Mouse (Mus musculus): ENCODE data around the gene Cnp. TPM values are rescaled to one million over a fixed set of nuclear protein-coding genes. Genes with fewer than 3 reads are reported as not detected.

The Cnp gene
- total and polyA plus RNA-seq, 3 experiments = 19.0 to 20.8 TPM; not detected in 1

DNA sequence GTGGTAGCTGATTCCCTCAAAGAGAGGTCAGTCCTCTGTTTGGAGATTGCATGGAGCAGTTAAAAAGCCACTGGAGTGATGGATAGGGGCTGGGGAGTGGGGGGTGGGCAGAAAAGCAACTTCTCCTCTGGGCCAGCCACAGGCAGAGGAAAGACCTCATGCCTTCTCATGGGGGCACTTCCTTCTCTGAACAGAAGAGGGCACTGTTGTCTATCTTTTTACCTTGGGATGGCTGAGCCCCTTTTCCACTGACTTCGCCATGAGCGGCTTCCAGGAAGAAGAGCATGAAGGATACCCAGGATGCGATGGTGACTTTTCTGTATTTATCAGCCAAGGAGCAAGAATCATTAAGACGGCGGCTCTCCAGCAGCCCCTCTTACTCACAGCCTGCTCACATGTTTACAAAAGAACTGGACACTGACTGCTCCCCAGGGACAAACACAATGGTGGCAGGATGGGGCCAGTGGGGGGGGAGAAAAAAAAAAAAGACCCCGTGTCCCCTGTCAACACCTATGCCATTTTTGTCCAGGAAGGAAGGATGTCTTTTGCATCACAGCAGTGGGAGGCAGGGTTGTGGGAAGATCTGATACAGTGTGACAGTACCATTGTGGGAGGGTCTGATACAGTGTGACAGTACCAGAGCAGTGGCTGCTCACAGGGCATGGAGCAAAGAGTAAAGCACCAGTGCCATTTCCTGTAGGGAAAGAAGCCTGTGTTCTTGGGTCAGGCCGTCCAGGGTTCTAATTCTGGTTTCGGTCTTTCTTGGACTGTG, 4.1 kb upstream of the Cnp start (continued):
- 0 out of 2 replicates have a peak, but pooled peaks have one; percentile 11 for TF ChIP-seq NRF1 (IDR thresholded peaks at IDR 0.05; ENCODE audit: insufficient read depth, low read depth, low read length, poor library complexity, severe bottlenecking)
- no peak for TF ChIP-seq MYB (IDR thresholded peaks at IDR 0.05; ENCODE audit: low read depth, low read length)

DNA sequence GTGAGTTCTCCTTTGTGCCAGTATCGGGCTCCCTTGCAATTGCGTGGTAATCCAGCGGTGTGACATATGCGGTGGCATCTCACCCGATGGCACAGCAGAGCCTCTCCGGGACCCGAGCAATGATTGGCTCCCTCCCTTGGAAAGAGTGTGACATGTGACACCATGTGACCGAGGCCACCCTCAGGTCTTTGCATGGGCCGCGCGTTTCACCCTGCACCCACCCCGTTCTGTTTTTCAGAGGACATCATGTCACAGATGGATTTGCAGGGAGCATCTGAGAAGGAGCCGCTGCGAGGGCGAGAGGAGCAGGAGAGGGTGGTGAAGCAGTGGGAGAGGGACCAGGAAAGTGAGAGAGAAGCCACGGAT, 3.5 kb upstream of the Cnp start:
- H3K79me2 ChIP-seq (ENCODE audit: control insufficient read depth, insufficient read depth, low read length, poor library complexity) = no peaks in the 10 kb centered on the region; the same call in 1 of the 2 replicates
- no peaks in the 10 kb centered on the region for H3K27me3 ChIP-seq (ENCODE audit: control insufficient read depth in 1 of 2, insufficient read depth in 2 of 2, low read length in 2 of 2)
- H3K27ac ChIP-seq (ENCODE audit: control insufficient read depth, low read depth, low read length) = no peak overlapping the region
- no peak overlapping the region for H3K9ac ChIP-seq (ENCODE audit: control insufficient read depth, low read depth, low read length, poor library complexity, severe bottlenecking)
- no peak for DNase-seq (ENCODE audit: low read depth, low spot score)
- no peaks in the 10 kb centered on the region for H3K9me3 ChIP-seq (replicated peaks; ENCODE audit: insufficient read depth, low read length)
- peaks cover 0 to 4% of the 10 kb centered on the region in 2 experiments; a peak in 2 of 4 replicates for H3K36me3 ChIP-seq (ENCODE audit: control insufficient read depth in 1 of 2, insufficient read depth in 2 of 2, low read length in 2 of 2)
- H3K4me1 ChIP-seq (ENCODE audit: control insufficient read depth in 1 of 2, insufficient read depth in 2 of 2, low read length in 2 of 2) = peaks cover 2 to 14% of the 10 kb centered on the region in 2 experiments; a peak in 3 of 4 replicates
- TF ChIP-seq UBTF (IDR thresholded peaks at IDR 0.05; ENCODE audit: borderline replicate concordance, insufficient read depth, low read depth, low read length) = no peak
- peak; percentile 21; the same call in 1 of the 2 replicates for TF ChIP-seq USF1 (IDR thresholded peaks at IDR 0.05; ENCODE audit: low read depth, low read length)
- no peak for TF ChIP-seq GABPA (IDR thresholded peaks at IDR 0.05; ENCODE audit: low read depth, low read length)
- TF ChIP-seq ZC3H11A (IDR thresholded peaks at IDR 0.05; ENCODE audit: low read depth, low read length) = no peak
- no peak for TF ChIP-seq CHD2 (IDR thresholded peaks at IDR 0.05; ENCODE audit: low read length)
- no peak for TF ChIP-seq ETS1 (IDR thresholded peaks at IDR 0.05; ENCODE audit: low read depth, low read length)
- H3K4me3 ChIP-seq (ENCODE audit: control insufficient read depth in 1 of 2, insufficient read depth in 1 of 2, low read depth in 2 of 2, low read length in 2 of 2) = no peak overlapping the region

DNA sequence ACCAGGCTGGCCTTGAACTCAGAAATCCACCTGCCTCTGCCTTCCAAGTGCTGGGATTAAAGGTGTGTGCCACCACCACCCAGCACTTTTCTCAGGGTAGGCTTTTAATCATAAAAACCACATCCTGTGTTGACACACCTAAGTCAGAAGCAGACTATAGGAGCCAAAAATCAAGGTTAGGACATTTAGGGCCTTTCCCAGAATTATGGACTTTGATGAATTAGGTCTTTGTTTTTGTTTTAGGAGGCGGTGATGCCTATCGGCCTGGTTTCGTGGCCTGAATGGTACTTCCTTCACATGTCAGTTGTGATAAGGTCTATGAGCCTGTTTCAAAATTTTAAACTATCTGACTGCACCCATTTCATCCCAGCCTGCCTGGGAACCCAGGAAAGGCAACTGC, 516 bp upstream of the Cnp start:
- Histone ChIP-seq H3K9me3 (replicated peaks; ENCODE audit: insufficient read depth, low read length) (no peaks in the 10 kb centered on the region), H3K4me3 (ENCODE audit: control insufficient read depth in 1 of 2, insufficient read depth in 1 of 2, low read depth in 2 of 2, low read length in 2 of 2) (peak overlapping the region; percentile 68), H3K27me3 (ENCODE audit: control insufficient read depth in 1 of 2, insufficient read depth in 2 of 2, low read length in 2 of 2) (no peaks in the 10 kb centered on the region), H3K9ac (ENCODE audit: control insufficient read depth, low read depth, low read length, poor library complexity, severe bottlenecking) (peak overlapping the region; percentile 69), H3K4me1 (ENCODE audit: control insufficient read depth in 1 of 2, insufficient read depth in 2 of 2, low read length in 2 of 2) (peaks cover 2 to 14% of the 10 kb centered on the region in 2 experiments; a peak in 3 of 4 replicates), H3K27ac (ENCODE audit: control insufficient read depth, low read depth, low read length) (0 out of 2 replicates have a peak overlapping the region, but pooled peaks have one; percentile 3), H3K79me2 (ENCODE audit: control insufficient read depth, insufficient read depth, low read length, poor library complexity) (no peaks in the 10 kb centered on the region; the same call in 1 of the 2 replicates), H3K36me3 (ENCODE audit: control insufficient read depth in 1 of 2, insufficient read depth in 2 of 2, low read length in 2 of 2) (peaks cover 0 to 4% of the 10 kb centered on the region in 2 experiments; a peak in 2 of 4 replicates)
- no peak for DNase-seq (ENCODE audit: low read depth, low spot score)
- TF ChIP-seq SIN3A (IDR thresholded peaks at IDR 0.05; ENCODE audit: low read length) (no peak), ZC3H11A (IDR thresholded peaks at IDR 0.05; ENCODE audit: low read depth, low read length) (no peak), JUND (IDR thresholded peaks at IDR 0.05; ENCODE audit: low read depth, low read length) (no peak), MAZ (IDR thresholded peaks at IDR 0.05; ENCODE audit: low read depth, low read length) (no peak), CTCF (IDR thresholded peaks at IDR 0.05 in 2 of 3, conservative IDR thresholded peaks at IDR 0.05 in 1 of 3; ENCODE audit: control insufficient read depth in 1 of 3, insufficient read depth in 1 of 3, low read depth in 2 of 3, low read length in 3 of 3, poor library complexity in 1 of 3, severe bottlenecking in 1 of 3) (no peak), ZNF384 (IDR thresholded peaks at IDR 0.05; ENCODE audit: low read depth, low read length) (0 out of 2 replicates have a peak, but pooled peaks have one; percentile 4), GATA1 (IDR thresholded peaks at IDR 0.05; ENCODE audit: low read depth, low read length) (peak; percentile 27; the same call in 1 of the 2 replicates), E2F4 (IDR thresholded peaks at IDR 0.05; ENCODE audit: borderline replicate concordance, low read depth, low read length) (no peak), RCOR1 (IDR thresholded peaks at IDR 0.05; ENCODE audit: low read depth, low read length) (peak; percentile 4; the same call in 1 of the 2 replicates), MAX (IDR thresholded peaks at IDR 0.05; ENCODE audit: low read length) (0 out of 2 replicates have a peak, but pooled peaks have one; percentile 31)

All from MEL (cell line).